Mouse (Mus musculus) spleen, postnatal 14 days (tissue): ENCODE results near the gene Dnase1l2.
A peak's percentile ranks its signal among the peaks of the same experiment; 100 is the strongest.
"Not testable (repeated sequence)": the region's sequence is repeated elsewhere in the genome, so short reads cannot be mapped to it uniquely, and the experiment has no call there.

Experiments
- DNase-seq, 2 experiments: peaks; one replicate each; pipeline ENCODE4 v3.0.0; 2021 to 2022; ENCODE audit warnings: low spot score in 2 of 2

Dnase1l2 gene

DNA sequence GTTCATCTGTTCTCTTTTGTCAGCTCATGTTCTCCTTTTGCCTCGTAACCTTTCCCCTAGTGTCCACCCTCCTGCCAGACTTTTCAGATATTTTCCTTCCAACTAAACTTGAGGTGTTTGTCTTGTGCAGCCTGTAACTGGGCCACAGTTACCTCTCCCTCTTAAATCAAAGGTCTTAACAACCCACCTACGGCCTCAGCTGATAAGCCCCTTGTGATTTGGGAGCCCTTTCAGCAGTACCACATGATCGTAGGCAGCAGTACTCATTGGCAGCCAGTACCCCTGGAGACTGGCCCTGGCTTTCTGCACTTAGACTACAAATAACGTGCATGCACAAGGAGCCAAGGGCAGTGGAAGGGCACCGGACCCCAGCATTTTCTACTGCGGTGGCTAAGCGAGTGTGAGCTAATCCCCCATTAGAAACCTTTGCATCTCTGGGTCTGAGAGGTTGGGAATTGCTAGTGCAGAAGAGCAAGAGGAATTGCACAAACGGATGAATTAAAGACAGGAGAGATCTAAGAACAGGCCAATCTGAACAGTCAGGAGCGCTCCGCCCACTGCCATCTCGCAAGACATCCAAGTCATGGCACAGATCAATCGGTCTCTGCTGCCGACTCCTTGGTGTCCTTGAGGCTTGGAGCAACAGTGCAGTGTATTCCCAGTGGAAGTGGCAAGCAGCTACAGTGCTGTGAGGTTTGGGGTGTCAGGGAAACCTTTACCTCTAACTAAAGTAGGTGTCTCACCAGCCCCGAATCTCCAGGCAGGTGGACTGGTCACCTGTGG, 13.5 kb downstream of the Dnase1l2 start:
- DNase-seq = no peak

DNA sequence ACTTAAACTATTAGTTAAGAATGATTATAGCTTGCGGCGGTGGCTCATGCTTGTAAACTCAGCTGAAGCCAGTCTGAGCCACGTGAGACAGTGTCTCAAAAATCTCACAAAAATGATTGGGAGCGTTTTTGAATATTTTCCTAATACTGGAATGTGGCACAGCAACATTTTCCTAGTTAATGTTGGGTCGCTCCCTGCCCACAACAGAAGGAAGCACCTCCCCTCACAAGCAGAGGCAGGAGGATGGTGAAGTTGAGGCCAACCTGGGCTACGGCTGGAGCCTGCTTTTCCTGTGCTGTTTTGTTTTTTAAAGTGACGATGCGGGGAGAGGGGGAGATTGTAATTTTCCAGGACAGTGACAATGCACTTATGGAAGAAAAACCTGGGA, 15.7 kb downstream of the Dnase1l2 start:
- no peak for DNase-seq

DNA sequence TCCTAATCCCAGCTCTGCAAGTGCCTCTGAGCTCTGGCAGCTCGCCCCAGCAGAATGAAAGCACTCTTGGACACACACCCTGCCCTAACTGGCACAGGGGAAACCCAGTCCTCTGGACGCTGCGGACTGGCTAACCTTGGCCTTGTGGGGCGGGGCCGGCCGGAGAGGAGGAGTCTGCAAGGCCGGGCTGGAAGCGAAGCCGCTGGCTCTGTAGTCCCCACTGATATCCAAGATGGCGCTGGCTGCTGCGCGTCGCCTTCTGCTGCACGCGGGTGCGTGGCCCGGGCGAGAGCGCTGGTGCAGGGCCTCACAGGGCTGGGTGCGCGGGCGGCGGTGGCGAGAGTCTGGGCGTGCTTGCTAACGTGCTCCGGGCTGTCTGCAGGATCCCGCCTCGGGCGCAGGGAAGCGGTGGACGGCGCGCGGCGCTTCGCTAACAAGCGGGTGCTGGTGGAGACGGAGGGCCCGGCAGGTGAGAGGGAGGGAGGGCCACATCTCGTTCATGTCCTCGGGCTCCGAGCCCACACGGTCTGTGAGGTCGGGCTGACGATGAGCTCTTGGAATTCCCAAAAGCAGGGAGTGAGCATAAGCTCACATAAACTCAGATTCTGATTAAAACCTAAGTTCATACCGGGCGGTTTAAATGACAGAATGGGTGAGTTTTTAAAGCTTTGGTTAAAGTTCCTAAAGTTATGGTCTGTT, 16.3 kb downstream of the Dnase1l2 start, which contains the start of gene Eci1:
Gene Eci1, plus strand, starts transcription at position 171 of the 699 bp plus-strand sequence.
- DNase-seq = peak; percentile 83 to 85

DNA sequence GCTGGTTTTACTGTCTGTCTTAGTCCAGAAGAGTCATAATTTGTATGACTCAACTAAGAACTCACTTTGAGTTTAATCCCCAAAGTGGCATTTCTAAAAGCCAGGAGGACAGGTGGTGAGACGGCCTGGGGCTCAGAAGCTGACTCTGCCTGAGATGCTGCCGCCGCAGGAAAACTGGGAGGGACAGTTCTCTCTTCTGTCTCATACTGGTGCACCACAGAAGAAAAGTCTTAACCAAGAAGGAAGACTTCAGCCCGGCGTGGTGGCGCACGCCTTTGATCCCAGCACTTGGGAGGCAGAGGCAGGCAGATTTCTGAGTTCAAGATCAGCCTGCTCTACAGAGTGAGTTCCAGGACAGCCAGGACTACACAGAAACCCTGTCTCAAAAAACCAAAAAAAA, 17.0 kb downstream of the Dnase1l2 start:
- no peak for DNase-seq

DNA sequence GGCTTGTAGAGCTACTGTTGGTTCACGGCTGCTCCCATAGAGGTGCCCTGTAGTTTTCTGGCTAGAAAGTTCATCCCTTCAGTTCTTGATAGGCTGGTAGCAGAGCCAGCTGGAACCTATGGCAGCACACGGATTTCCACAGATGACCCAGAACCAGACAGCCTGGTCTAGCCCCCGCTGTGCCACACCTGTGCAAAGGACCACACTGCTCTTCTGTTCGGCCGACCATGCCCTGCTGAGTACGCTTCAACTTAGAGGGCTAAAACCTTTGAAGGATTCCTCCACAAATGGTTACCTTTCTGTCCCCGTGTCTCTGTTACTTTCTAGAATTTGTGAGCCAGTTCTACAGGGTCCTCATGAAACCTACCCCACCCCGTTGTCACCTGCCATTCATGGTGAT, 17.6 kb downstream of the Dnase1l2 start:
- not testable (repeated sequence) for DNase-seq

DNA sequence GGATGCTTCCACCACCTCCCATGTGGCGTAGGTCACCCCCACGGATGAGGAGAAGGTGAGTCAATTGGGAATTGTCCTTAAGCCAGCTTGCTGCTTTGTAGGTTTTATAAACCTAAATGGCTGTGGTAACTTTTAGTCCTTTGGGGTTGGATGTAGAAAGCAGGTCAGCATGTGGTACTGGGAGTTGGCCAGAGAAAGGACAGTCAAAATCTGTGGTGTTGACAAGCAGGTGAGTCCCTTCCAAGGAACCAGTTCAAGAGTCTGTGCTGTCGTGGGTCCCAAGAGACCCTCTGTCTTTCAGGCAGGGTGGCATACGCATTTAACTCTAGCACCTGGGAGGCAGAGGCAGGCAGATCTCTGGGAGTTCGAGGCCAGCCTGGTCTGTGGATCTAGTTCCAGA, 18.4 kb downstream of the Dnase1l2 start:
- DNase-seq = no peak

DNA sequence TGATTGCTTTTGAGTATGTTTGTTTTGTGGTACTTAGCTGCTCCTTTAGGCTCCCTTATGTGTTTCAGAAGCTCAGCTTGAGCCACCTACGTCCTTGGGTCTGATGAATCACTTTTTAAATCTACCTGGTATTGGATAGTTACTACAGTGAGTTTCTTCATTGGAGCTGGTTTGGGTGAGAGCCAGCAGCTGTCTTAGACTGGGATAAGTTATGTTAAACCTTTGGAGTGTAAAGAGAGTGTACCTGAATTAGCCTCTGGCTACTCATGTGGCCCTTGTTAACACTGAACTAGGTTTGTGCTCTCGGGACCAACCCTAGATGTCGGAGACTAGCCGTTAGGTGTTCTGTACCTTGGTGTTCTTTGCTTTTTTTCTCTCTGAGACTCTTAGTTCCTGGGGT, 19.8 kb downstream of the Dnase1l2 start:
- DNase-seq = no peak

DNA sequence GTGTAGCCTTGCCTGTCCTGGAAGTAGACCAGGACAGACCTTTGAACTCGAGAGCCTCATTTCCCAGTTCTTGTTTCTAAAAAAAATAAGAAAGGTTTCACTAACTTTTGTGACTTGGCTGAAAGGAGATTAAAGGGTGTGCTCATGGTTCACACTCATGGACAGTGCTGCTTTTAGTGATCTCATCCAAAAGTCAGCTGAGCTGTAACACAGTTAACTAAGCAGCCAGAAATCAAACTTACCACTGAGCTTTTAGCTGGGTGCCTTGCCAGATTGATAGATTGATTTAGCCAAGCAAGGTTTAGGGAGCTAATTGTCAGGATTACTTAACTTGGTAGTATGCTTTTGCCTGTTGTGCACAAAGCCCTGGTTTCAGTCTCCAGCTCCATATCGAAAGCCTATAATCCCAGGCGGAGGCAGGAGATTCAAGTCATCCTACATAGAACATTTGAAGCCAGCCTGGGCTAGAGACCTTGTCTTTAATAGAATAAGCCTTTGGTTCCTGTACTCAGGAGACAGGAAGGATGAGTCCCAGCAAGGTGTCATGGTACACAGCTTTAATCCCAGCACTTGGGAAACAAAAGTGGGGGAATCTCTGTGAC, 26.8 kb downstream of the Dnase1l2 start:
- DNase-seq = no peak

DNA sequence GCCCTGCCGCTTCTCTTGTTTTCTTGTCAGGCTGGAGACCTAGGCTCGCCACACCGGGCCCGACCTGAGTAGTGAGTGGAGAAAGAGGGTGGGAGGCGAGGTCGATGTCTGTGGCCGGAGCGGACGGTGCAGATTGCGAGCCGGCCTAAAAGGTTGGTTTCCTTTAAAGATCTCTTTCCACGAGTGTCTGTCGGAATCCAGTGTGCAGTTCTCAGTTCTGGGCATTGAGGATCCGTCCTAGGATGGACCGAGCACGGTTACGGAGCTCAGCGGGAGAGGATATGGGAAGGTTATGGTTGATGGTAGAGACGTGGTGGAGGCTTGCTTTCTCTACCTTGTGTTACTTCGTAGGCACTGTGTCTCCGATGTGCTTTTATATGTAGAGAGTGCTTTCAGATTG, 27.9 kb downstream of the Dnase1l2 start:
- no peak for DNase-seq

DNA sequence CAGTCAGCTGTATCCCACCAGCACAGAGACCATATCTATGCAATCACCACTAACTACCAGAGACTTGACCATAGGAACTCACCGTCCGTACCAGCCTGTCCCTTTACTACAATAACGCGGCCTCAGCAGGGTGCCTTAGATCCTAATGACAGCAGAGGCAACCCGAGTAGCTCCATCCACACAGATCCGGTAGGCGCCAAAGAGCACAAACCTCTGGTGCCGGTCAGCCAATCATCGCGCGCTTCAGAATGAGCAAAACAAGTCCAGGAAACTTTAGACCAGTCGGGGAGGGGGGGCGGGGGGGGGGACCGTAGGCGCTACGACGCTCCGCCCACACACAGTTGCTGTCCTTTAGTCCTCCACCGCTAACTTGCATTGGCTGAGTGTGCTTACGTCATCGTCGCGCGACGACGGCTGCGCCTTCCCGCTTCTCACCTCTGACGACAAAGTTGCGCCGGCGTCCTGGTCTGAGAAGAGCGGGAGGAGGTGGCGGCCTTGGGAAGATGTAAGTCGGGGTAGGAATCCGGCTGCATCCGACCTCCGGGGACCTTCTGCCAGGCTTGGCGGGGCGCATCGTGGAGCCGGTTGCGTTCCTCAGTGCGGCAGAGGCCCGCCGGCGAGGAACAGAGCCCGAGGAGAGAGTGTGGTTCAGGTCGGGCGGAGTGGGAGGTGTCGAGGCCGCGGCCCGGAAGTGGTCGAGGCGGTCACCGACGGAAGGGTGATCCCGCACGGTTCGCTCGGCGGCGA, 28.5 kb downstream of the Dnase1l2 start, which contains the start of gene Rnps1:
Gene Rnps1, plus strand, starts transcription at position 336 of the 747 bp plus-strand sequence.
- DNase-seq = peak; percentile 79 to 89

DNA sequence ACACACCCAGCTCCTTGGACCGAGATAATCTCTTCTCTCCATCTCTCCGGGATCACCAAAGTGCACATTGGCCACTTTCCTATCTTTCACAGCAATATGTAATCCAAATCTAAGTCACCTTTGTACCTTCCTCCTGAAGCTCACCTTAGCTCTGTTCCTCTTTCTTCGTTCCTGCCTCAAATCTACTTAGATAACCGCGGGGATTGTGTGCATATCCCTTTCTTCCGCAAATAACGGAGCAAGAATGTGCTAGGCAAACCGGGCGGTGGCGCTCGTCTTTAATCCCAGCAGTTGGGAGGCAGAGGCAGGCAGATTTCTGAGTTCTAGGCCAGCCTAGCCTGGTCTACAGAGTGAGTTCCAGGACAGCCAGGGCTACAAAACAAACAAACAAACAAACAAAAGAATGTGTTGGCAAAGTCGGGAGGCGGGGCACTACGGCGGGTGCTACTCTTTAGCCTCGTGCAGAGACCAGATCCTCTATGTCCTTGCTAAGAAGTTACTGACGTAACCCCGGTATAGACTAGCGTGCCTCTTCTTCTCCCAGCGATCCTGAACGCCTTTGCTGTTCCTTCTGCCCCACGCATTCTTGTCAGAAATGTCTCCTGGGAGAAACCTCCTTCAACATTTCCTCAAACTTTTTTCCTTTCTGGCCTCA, 29.2 kb downstream of the Dnase1l2 start:
- DNase-seq = peak; percentile 21 to 37

DNA sequence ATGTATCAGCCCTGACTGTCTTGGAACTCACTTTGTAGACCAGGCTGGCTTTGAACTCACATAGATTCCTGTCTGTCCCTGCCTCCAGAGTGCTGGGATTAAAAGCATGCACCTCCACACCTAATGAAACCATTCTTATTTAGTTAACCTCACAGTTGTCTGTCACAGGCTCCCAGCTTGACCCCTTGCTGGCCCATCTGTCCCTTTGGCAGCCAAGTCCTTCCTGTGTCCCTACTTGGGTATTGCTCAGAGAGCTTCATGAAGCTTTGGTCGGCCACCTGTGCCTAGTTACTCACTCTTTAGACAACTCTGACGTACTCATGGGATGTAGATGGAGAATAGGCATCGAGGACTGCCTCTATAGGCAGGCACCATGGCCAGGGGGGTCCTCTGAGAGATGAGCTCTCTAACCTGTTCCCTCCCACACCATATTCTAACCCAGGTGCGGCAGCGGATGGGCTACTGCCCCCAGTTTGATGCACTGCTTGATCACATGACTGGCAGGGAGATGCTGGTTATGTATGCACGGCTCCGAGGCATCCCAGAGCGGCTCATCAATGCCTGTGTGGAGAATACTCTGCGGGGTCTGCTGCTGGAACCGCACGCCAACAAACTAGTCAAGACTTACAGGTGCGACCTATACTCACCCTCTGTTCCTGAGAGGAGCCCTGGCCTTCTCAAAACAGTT, 35.6 kb downstream of the Dnase1l2 start:
- no peak for DNase-seq

DNA sequence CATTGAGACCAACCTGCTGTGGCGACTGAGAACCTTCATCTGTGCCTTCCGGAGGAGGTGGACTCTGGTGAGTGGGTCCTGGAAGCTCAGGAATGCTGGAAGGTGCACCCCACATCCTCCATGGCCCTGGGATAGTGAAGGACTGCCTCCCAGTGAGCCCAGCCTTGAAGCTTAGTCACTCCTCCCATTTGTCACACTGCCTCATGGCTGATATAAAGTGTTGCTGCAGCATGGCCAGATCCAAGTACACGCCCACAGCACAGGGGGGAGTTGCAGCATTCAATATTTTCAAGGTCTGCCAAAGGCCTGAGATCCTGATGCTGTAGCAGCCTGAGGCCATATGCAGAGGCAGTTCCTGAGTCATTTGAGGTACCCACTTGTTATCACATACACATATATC, 40.5 kb downstream of the Dnase1l2 start:
- DNase-seq = no peak

DNA sequence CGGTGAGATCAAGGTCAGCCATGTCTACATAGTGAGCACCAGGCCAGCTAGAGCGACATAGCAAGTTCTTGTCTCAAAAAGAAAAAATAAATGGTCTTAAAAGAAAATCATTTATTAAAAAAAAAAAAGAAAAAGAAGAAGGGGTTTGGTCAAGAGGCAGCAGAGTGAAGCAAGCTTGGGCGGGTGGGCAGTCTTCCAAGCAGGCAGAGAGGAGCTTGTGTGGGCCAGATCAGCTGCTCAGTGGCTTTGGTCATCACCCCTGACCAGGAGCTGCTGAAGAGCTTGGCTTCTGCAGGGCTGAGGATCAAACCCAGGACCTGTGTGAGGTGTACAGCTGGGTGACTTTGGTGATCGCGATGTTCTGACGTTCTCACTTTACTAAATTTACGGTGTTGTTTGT, 48.4 kb downstream of the Dnase1l2 start:
- DNase-seq = no peak

DNA sequence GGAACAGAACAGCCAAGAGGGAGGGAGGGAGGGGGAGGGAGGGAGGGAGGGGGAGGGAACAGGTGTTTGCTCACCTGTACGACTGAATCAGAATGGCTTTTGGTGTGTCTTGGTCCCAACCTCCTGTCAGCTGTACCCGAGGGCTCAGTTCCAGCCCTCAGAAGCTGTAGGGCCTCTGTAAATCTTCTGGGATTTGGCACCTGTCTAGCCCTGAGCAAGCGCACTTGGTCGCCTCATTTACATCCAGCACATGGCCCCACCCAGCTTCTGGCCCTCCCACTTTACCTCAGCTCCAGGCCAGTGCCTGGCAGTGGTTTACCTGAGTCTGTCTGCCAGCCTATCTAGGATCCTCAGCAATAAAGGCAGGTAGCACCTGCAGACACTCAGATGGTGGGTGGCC, 49.4 kb downstream of the Dnase1l2 start:
- no peak for DNase-seq

DNA sequence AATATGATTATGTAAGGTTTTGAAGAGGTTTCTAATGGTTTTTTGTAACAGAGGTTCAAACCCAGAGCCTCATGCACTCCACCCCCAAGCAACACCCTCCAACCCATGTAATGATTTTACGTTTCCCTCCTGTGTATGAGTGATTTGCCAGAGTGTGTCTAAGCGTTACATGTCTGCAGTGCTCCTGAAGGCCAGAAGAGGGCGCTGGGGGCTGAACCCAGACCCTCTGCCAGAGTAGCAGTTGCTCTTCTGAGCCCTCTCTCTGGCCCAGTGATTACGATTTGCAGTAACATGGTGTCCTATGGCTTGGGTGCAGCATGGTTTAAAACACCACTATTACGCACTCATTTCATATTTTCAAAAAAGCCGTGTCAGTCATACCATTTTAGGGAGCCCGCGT, 51.8 kb downstream of the Dnase1l2 start:
- DNase-seq = no peak
